Mouse (Mus musculus) midbrain, embryonic 11.5 days (tissue): Measurements from ENCODE around the gene Pcdh17. TPM values are rescaled to one million over a fixed set of nuclear protein-coding genes. Genes with fewer than 3 reads are reported as not detected.

Experiments
- ATAC-seq: fragments of 200-750 bp; cut with Nextera tagmentation; 2 replicates; pipeline ENCODE4 v1.8.0; 2017; ENCODE audit warnings: moderate TSS enrichment, moderate library complexity; ENCODE audit not compliant: low FRiP score
- DNase-seq: peaks from one replicate; pipeline ENCODE4 v3.0.0; 2015; ENCODE audit warnings: low spot score; ENCODE audit errors: missing footprints
- H3K27ac ChIP-seq: fragments of 300-500 bp; sonication (generic); 2 replicates; pipeline ENCODE4 v1.5.1; 2014; ENCODE audit warnings: low read depth, low read length
- H3K27me3 ChIP-seq: fragments of 300-500 bp; sonication (generic); 2 replicates; pipeline ENCODE4 v1.6.1; 2014; ENCODE audit warnings: mild to moderate bottlenecking, low read length, moderate library complexity, mixed read lengths; ENCODE audit not compliant: control insufficient read depth, insufficient read depth
- H3K36me3 ChIP-seq: fragments of 300-500 bp; sonication (generic); 2 replicates; pipeline ENCODE4 v1.6.1; 2014; ENCODE audit warnings: mild to moderate bottlenecking, low read length, moderate library complexity, mixed read lengths; ENCODE audit not compliant: control insufficient read depth, insufficient read depth
- H3K4me1 ChIP-seq: fragments of 300-500 bp; sonication (generic); 2 replicates; pipeline ENCODE4 v1.6.1; 2014; ENCODE audit warnings: low read length; ENCODE audit not compliant: control insufficient read depth, insufficient read depth
- H3K4me2 ChIP-seq: fragments of 300-500 bp; sonication (generic); 2 replicates; pipeline ENCODE4 v1.6.1; 2014; ENCODE audit warnings: mild to moderate bottlenecking, moderate library complexity
- H3K4me3 ChIP-seq: fragments of 300-500 bp; sonication (generic); 2 replicates; pipeline ENCODE4 v1.5.1; 2014; ENCODE audit warnings: low read depth, low read length
- H3K9ac ChIP-seq: fragments of 300-500 bp; sonication (generic); 2 replicates; pipeline ENCODE4 v1.6.1; 2014; ENCODE audit warnings: low read length
- H3K9me3 ChIP-seq: fragments of 300-500 bp; sonication (generic); 2 replicates; pipeline ENCODE4 v1.6.1; 2016; ENCODE audit warnings: low read length; ENCODE audit not compliant: control insufficient read depth
- WGBS: fragments of 180-500 bp; shearing (Covaris S2); extraction: QIAGEN DNeasy Blood & Tissue Kit; methylation state at CpG from one replicate; pipeline ENCODE4 v1.1.7; 2014; 5-methylcytosine and 5-hydroxymethylcytosine counted together
- polyA plus RNA-seq: library from polyadenylated mRNA; unstranded; fragments of >200 nt; fragmentation: Nextera tagmentation; extraction: Ambion mirVana; gene quantifications from 2 replicates; pipeline ENCODE4 v1.2.1, GENCODE M21; 2014

Pcdh17 gene
- polyA plus RNA-seq: 3.3 and 4.3 TPM in 2 replicates

- ATAC-seq (peak; percentile 94), DNase-seq (peak; percentile 99)
- peak within 1 kb of the TSS; percentile 61 for H3K9ac ChIP-seq
- peak within 1 kb of the TSS; percentile 72 for H3K27ac ChIP-seq
- H3K9me3 ChIP-seq: no peaks in the 10 kb centered on the region
- peak within 1 kb of the TSS; percentile 53 for H3K4me3 ChIP-seq
- H3K4me1 ChIP-seq: peaks cover 5% of the 10 kb centered on the region; the same call in 1 of the 2 replicates
- H3K4me2 ChIP-seq: peak within 1 kb of the TSS; percentile 88
- no peaks in the 10 kb centered on the region for H3K36me3 ChIP-seq
- H3K27me3 ChIP-seq: peaks cover 22% of the 10 kb centered on the region
- under 1% methylated on average over 31 of the region's 31 CpGs for WGBS
These were observed at the start of gene Pcdh17 for GRCm38 (mm10) chr14:84443288-84443686. Pcdh17 (plus strand) TSS chr14:84443563.

- Histone ChIP-seq H3K27ac (no peak overlapping the region), H3K4me1 (no peaks in the 10 kb centered on the region), H3K9me3 (no peaks in the 10 kb centered on the region), H3K27me3 (no peaks in the 10 kb centered on the region), H3K9ac (no peak overlapping the region), H3K4me2 (no peak overlapping the region), H3K4me3 (no peak overlapping the region), H3K36me3 (no peaks in the 10 kb centered on the region)
- ATAC-seq (no peak), DNase-seq (no peak)
- WGBS: 84% methylated on average over 1 of the region's 1 CpGs
These were observed 46.2 kb upstream of the Pcdh17 start for GRCm38 (mm10) chr14:84397137-84397536.

- ATAC-seq: no peak
- H3K4me3 ChIP-seq: no peak overlapping the region
- H3K4me1 ChIP-seq: no peaks in the 10 kb centered on the region
- H3K27ac ChIP-seq: no peak overlapping the region
- H3K4me2 ChIP-seq: no peak overlapping the region
- no peaks in the 10 kb centered on the region for H3K36me3 ChIP-seq
- WGBS: 84% methylated on average over 2 of the region's 2 CpGs
- no peak for DNase-seq
- no peaks in the 10 kb centered on the region for H3K9me3 ChIP-seq
- H3K9ac ChIP-seq: no peak overlapping the region
- no peaks in the 10 kb centered on the region for H3K27me3 ChIP-seq
These were observed 18.6 kb upstream of the Pcdh17 start for GRCm38 (mm10) chr14:84424736-84425135.

GRCm38 (mm10) chr14:84426616-84427015 is 16.7 kb upstream of the Pcdh17 start:
- Histone ChIP-seq H3K4me2 (no peak overlapping the region), H3K4me1 (no peaks in the 10 kb centered on the region), H3K27me3 (no peaks in the 10 kb centered on the region), H3K9me3 (no peaks in the 10 kb centered on the region), H3K36me3 (no peaks in the 10 kb centered on the region), H3K27ac (no peak overlapping the region), H3K9ac (no peak overlapping the region), H3K4me3 (no peak overlapping the region)
- ATAC-seq: no peak
- no peak for DNase-seq

GRCm38 (mm10) chr14:84438066-84438770 is 5.1 kb upstream of the Pcdh17 start:
- Histone ChIP-seq H3K36me3 (no peaks in the 10 kb centered on the region), H3K4me1 (no peaks in the 10 kb centered on the region), H3K4me3 (no peak overlapping the region), H3K9me3 (no peaks in the 10 kb centered on the region), H3K27ac (no peak overlapping the region), H3K4me2 (no peak overlapping the region), H3K27me3 (no peaks in the 10 kb centered on the region), H3K9ac (no peak overlapping the region)
- no peak for DNase-seq
- 28% methylated on average over 11 of the region's 11 CpGs for WGBS
- peak; percentile 33; the same call in 1 of the 2 replicates for ATAC-seq

GRCm38 (mm10) chr14:84440903-84441302 is 2.5 kb upstream of the Pcdh17 start:
- H3K27me3 ChIP-seq: no peaks in the 10 kb centered on the region
- ATAC-seq (no peak), DNase-seq (peak; percentile 87)
- H3K9ac ChIP-seq: no peak overlapping the region
- no peaks in the 10 kb centered on the region for H3K9me3 ChIP-seq
- H3K4me2 ChIP-seq: no peak overlapping the region
- WGBS: 16% methylated on average over 2 of the region's 2 CpGs
- H3K36me3 ChIP-seq: no peaks in the 10 kb centered on the region
- H3K4me1 ChIP-seq: no peaks in the 10 kb centered on the region
- no peak overlapping the region for H3K4me3 ChIP-seq
- H3K27ac ChIP-seq: no peak overlapping the region

GRCm38 (mm10) chr14:84442528-84443287 is 655 bp upstream of the Pcdh17 start:
- 0% methylated on average over 25 of the region's 30 CpGs for WGBS
- peak; percentile 54 for ATAC-seq
- H3K9me3 ChIP-seq: no peaks in the 10 kb centered on the region
- H3K9ac ChIP-seq: peak overlapping the region; percentile 61
- peak overlapping the region; percentile 88 for H3K4me2 ChIP-seq
- peak; percentile 98 for DNase-seq
- peak overlapping the region; percentile 72 for H3K27ac ChIP-seq
- H3K36me3 ChIP-seq: no peaks in the 10 kb centered on the region
- H3K4me3 ChIP-seq: peak overlapping the region; percentile 53
- peaks cover 16% of the 10 kb centered on the region for H3K27me3 ChIP-seq
- H3K4me1 ChIP-seq: peaks cover 4% of the 10 kb centered on the region; the same call in 1 of the 2 replicates

GRCm38 (mm10) chr14:84443761-84444160 is 398 bp downstream of the Pcdh17 start:
- H3K36me3 ChIP-seq: no peaks in the 10 kb centered on the region
- H3K27ac ChIP-seq: no peak overlapping the region
- peaks cover 7% of the 10 kb centered on the region; the same call in 1 of the 2 replicates for H3K4me1 ChIP-seq
- 0% methylated on average over 13 of the region's 13 CpGs for WGBS
- no peak for ATAC-seq
- H3K4me2 ChIP-seq: peak overlapping the region; percentile 88
- peaks cover 26% of the 10 kb centered on the region for H3K27me3 ChIP-seq
- H3K9ac ChIP-seq: peak overlapping the region; percentile 44; the same call in 1 of the 2 replicates
- no peaks in the 10 kb centered on the region for H3K9me3 ChIP-seq
- no peak for DNase-seq
- peak overlapping the region; percentile 53 for H3K4me3 ChIP-seq

- ATAC-seq (no peak), DNase-seq (peak; percentile 94)
These were observed 906 bp downstream of the Pcdh17 start for GRCm38 (mm10) chr14:84444276-84444662.

More at GRCm38 (mm10) chr14:84444276-84444662, 906 bp downstream of the Pcdh17 start:
- H3K4me3 ChIP-seq: peak overlapping the region; percentile 53
- H3K27ac ChIP-seq: no peak overlapping the region
- peaks cover 7% of the 10 kb centered on the region; the same call in 1 of the 2 replicates for H3K4me1 ChIP-seq
- H3K36me3 ChIP-seq: no peaks in the 10 kb centered on the region
- under 1% methylated on average over 21 of the region's 21 CpGs for WGBS
- H3K4me2 ChIP-seq: peak overlapping the region; percentile 88
- no peaks in the 10 kb centered on the region for H3K9me3 ChIP-seq
- H3K27me3 ChIP-seq: peaks cover 26% of the 10 kb centered on the region
- peak overlapping the region; percentile 44; the same call in 1 of the 2 replicates for H3K9ac ChIP-seq
